Mouse (Mus musculus): ENCODE measurements around the gene Olfr1324.
"Not testable (repeated sequence)": the region's sequence is repeated elsewhere in the genome, so short reads cannot be mapped to it uniquely, and the experiment has no call there.

Olfr1324 gene

DNA sequence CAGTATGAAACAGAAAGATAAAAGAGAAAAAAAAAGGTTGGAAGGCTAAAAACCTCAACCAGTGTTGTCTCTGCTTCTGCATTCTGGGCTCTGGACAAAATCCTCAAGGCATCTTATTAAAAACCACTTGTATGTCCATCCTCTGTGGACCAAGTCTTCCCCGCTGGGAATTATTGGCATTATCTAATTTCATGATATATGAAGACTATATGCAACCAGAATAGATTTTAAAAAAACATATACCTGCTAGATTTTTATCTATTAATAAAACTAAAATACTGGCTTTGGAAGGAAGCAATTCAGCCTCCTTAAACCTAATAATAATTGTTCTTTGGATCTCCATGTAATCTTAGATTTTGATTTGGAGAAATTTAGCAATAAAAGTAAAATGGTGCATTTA lies at the start of gene Olfr1324:
Olfr1324 (minus strand) TSS at position 101 of the 400 bp plus-strand sequence.
- no peak for DNase-seq (ENCODE audit: low spot score)

DNA sequence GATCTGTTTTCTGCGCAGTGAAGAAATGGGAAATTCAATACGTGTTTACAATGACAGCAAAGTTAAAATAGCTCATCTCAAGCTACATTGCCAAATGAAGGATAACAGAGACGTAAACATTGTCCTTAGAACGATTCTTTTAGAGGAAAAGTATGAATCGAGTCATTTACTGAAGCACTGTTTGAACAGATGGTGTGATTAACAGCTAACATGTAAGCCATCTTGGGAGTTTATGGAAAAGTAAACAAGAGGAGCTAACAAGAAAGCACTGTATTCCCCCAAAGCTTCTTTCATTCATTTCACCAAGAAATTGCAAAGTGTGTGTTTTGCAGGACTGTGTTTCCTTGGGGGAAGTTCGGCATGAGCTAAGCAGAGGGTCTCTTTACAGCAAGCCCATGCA lies 42.0 kb upstream of the Olfr1324 start:
- DNase-seq (ENCODE audit: low spot score), result not testable (repeated sequence)

GRCm38 (mm10) chrX:50456136-50456535 lies 27.8 kb upstream of the Olfr1324 start:
- DNase-seq (ENCODE audit: low spot score), result no peak

DNA sequence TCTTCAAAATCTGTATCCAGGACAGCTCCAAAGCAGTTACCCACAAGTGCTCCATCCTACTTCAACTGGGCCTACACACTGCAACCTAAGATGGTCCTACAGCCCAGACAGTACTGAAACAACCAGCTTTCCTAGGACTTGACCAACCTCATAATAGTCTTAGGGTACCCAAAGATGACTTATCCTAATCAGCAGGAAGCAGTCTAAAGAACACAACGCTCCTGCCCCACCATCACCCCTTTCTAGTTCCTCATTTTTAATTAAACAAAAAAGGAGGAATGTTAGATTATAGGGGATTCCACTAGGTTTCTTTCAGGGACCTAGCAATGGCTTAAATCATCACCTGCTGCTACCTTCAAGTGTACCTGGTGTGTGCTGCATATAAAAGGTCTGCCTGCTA lies 15.1 kb upstream of the Olfr1324 start:
- no peak for DNase-seq (ENCODE audit: low spot score)

- DNase-seq (ENCODE audit: low spot score), result no peak
Observed at GRCm38 (mm10) chrX:50442696-50443095, 14.4 kb upstream of the Olfr1324 start.

GRCm38 (mm10) chrX:50432499-50432898 lies 4.2 kb upstream of the Olfr1324 start:
- DNase-seq (ENCODE audit: low spot score), result no peak

GRCm38 (mm10) chrX:50427712-50428328 lies 478 bp downstream of the Olfr1324 start:
- DNase-seq (ENCODE audit: low spot score), result no peak

DNA sequence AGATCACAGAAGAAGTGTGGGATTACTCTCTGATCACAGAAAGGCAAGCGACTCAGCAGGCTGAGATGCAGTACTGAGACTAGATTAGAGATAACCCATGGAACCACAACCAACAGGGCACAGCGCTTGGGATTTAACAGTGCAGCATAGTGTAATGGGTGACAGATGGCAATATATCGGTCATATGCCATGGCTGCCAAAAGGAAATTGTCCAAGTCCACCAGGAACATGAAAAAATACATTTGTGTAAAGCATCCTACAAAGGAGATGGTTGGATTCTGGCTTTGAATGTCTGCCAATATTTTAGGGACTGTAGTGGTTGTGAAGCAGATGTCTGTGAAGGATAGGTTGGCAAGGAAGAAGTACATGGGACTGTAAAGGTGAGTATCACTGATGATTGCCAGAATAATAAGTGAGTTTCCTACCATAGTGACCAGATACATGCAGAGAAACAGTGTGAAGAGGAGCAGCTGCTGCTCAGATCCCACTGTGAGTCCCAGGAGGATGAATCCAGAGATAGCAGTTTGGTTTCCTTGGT lies 2.3 kb downstream of the Olfr1324 start:
- DNase-seq (ENCODE audit: low spot score), result no peak

DNA sequence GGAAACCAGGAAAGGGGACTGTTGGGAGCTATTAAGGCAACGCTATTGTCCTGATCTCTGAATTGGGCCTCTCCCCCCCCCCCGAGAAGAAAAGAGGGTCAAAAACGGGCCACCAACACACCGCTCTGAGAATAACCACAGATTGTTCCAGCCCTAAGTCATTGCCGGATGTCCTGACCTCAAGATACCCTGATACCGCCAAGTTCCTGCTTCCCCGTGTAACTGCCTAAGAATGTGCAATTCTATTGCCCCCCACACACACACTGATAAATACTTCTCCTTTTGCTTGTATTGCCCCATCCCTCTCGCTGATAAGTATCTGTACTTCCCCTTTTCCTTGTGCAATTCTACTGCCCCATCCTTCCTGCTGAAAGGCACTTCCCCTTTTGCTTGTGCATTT lies 17.9 kb downstream of the Olfr1324 start:
- DNase-seq (ENCODE audit: low spot score), result not testable (repeated sequence)

DNA sequence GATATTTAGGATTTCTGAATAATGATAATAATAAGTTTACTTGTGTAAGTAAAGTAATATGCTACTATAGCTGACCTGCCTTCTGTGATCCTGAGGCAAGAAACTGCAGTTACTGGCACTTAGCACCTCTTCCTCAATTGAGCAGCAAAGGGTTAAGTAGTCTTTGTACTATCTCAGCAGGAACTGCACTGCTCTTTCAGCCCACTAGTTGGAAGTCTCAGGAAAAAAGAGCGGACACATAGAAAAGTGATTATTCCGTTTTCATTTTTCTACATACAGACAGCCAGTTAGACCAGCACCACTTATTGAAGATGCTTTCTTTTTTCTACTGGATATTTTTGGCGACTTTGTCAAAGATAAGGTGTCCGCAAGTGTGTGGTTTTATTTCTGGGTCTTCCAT lies 37.7 kb downstream of the Olfr1324 start:
- DNase-seq (ENCODE audit: low spot score), result not testable (repeated sequence)

DNA sequence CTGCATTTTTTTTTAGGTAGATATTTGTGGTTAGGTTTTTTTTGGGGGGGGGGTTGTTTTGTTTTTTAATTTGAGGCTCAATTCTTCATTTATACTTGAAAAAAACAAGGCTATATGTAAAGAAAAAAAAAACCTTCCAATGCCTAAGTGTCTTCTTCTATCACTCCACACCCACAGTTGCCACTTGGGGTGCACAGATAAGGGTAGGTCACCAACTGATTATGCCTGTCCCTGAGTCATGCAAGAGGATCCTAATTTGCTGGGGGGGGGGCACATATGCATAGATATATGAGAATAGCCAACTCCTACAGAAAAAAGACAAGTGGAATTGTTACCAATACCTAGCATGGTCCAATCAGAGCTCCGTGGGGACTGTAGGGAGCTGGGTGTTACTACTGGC lies 53.3 kb downstream of the Olfr1324 start:
- no peak for DNase-seq (ENCODE audit: low spot score)

Data from ovary, postnatal 14 days (tissue).